Mouse (Mus musculus): ENCODE results near the gene Kcnk16.

DNA sequence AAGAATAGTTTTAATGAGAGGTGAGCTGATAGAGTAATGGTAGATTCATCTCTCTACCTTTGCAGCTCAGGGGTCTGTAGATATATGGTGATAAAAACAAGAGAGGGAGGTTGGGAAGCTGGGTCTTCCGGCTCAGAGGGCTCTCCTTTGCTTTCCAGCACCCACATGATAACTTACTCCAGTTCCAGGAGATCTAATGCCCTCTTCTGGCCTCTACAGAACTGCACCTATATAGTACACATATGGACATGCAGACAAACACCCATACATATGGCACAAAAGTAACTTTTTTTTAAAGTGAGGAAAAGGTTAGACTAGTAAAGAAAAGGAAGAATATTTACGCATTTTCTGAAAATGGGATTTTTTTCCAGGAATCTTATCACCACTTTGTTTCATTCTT is 34.6 kb downstream of the Kcnk16 start:
- TF ChIP-seq CTCF (IDR thresholded peaks at IDR 0.05; ENCODE audit: low read depth, low read length) (no peak), POLR2A (IDR thresholded peaks at IDR 0.05; ENCODE audit: borderline replicate concordance, low read depth, low read length) (no peak)
